Mouse (Mus musculus) limb, embryonic 13.5 days (tissue): ENCODE data around the gene Tex47. TPM values are rescaled to one million over a fixed set of nuclear protein-coding genes. Genes with fewer than 3 reads are reported as not detected.
A peak's percentile ranks its signal among the peaks of the same experiment; 100 is the strongest.

Experiments
- ATAC-seq: fragments of 200-750 bp; cut with Nextera tagmentation; 2 replicates; pipeline ENCODE4 v1.8.0; 2017; ENCODE audit warnings: low read depth, moderate number of reproducible peaks, moderate TSS enrichment; ENCODE audit not compliant: low FRiP score
- H3K27ac ChIP-seq: fragments of 300-500 bp; sonication (generic); 2 replicates; pipeline ENCODE4 v1.5.1; 2015; ENCODE audit warnings: inconsistent platforms, mild to moderate bottlenecking, moderate library complexity
- H3K27me3 ChIP-seq: fragments of 300-500 bp; sonication (generic); 2 replicates; pipeline ENCODE4 v1.6.1; 2015; ENCODE audit warnings: mild to moderate bottlenecking, inconsistent platforms
- H3K36me3 ChIP-seq: fragments of 300-500 bp; sonication (generic); 2 replicates; pipeline ENCODE4 v1.6.1; 2015; ENCODE audit warnings: inconsistent platforms, mild to moderate bottlenecking, moderate library complexity
- H3K4me1 ChIP-seq: fragments of 300-500 bp; sonication (generic); 2 replicates; pipeline ENCODE4 v1.6.1; 2015; ENCODE audit warnings: inconsistent platforms
- H3K4me2 ChIP-seq: fragments of 300-500 bp; sonication (generic); replicated peaks from 2 replicates; pipeline ENCODE4 v1.6.1; 2015; ENCODE audit warnings: inconsistent platforms, mild to moderate bottlenecking, moderate library complexity
- H3K4me3 ChIP-seq: fragments of 300-500 bp; sonication (generic); 2 replicates; pipeline ENCODE4 v1.5.1; 2015; ENCODE audit warnings: moderate library complexity, mild to moderate bottlenecking, inconsistent platforms
- H3K9ac ChIP-seq: fragments of 300-500 bp; sonication (generic); 2 replicates; pipeline ENCODE4 v1.6.1; 2015; ENCODE audit warnings: mild to moderate bottlenecking, inconsistent platforms
- H3K9me3 ChIP-seq: fragments of 300-500 bp; sonication (generic); 2 replicates; pipeline ENCODE4 v1.6.1; 2016; ENCODE audit warnings: inconsistent platforms
- WGBS: fragments of 180-500 bp; shearing (Covaris S2); methylation state at CpG from one replicate; pipeline ENCODE4 v1.1.7; 2015; 5-methylcytosine and 5-hydroxymethylcytosine counted together
- polyA plus RNA-seq: library from polyadenylated mRNA; unstranded; fragments of >200 nt; fragmentation: Nextera tagmentation; extraction: Ambion mirVana; gene quantifications from 2 replicates; pipeline ENCODE4 v1.2.1, GENCODE M21; 2015

Gene Tex47
- 0.18 TPM in 1 of 2 replicates, not detected in the other for polyA plus RNA-seq

DNA sequence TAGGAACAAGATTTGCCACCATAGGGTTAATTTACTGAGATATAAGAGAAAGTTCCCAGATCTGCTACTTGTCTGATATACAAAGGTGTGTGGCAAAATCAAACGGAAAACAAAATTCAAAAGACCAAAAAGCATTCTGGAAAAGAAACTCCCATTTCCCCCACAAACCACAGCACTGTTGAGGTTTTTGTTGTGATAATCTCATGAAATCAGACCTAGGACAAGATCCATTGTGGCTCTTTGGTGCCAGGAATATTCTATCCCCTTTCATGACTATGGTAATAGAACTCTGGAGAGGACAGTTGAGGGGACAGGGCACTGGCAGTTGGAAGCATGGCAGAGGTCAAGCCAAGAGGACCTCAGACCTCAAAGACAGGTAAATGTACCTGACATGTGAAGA lies at the start of gene Tex47:
Tex47 (plus strand) TSS at position 301 of the 400 bp plus-strand sequence.
- Histone ChIP-seq H3K4me1 (no peaks in the 10 kb centered on the region), H3K36me3 (no peaks in the 10 kb centered on the region), H3K9ac (no peak within 1 kb of the TSS), H3K9me3 (no peaks in the 10 kb centered on the region), H3K4me2 (no peak within 1 kb of the TSS), H3K4me3 (no peak within 1 kb of the TSS), H3K27me3 (no peaks in the 10 kb centered on the region), H3K27ac (no peak within 1 kb of the TSS)
- no peak for ATAC-seq
- 74% methylated on average over 1 of the region's 1 CpGs for WGBS

DNA sequence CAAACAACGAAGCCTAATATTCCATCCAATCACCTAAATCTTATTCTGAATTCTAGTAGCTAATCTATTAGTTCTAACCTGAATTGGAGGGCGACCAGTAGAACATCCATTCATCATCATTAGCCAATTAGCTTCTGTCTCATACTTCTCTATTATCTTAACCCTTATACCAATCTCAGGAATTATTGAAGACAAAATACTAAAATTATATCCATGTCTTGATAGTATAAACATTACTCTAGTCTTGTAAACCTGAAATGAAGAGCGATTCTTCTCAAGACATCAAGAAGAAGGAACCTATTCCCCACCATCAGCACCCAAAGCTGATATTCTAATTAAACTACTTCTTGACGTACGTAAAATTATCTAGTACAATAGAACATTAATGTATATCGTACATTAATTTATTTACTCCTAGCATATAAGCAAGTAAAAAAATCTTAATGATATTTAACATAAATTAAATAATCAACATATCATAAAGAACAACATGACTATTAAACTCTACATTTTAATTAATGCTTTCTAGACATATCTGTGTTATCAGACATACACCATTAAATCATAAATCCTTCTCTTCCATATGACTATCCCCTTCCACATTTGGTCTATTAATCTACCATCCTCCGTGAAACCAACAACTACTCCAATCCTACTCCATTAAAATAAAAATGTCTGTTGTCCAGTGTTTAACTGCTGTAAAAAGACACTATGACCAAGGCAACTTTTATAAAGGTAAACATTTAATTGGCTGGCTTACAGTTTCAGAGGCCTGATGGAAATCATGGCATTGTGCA lies 27.1 kb upstream of the Tex47 start:
- ATAC-seq = no peak
- Histone ChIP-seq H3K27me3 (no peaks in the 10 kb centered on the region), H3K4me1 (no peaks in the 10 kb centered on the region), H3K27ac (no peak overlapping the region), H3K9ac (no peak overlapping the region), H3K9me3 (no peaks in the 10 kb centered on the region), H3K4me3 (no peak overlapping the region), H3K36me3 (no peaks in the 10 kb centered on the region), H3K4me2 (no peak overlapping the region)
- WGBS = 84% methylated on average over 7 of the region's 7 CpGs

DNA sequence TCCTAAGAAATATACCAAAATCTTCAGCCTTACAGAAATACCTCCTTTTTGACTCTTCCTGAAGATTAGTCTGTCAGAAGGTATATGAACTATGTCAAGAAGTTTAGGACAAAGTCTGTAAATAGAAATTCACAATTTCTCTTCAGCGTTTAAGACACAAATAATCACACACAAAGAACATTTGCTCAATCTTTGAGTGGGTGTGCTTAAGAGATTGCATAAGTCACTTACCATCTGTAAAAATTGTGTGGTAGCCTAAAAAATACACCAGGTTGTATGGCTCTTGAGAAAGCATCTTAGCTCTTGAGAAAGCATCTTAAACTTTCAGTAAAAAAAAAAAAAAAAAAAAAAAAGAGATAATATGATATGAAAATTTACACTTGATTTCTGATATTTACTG lies 19.6 kb upstream of the Tex47 start:
- Histone ChIP-seq H3K27ac (no peak overlapping the region), H3K4me2 (no peak overlapping the region), H3K4me1 (no peaks in the 10 kb centered on the region), H3K4me3 (no peak overlapping the region), H3K27me3 (no peaks in the 10 kb centered on the region), H3K9ac (no peak overlapping the region), H3K9me3 (no peaks in the 10 kb centered on the region), H3K36me3 (no peaks in the 10 kb centered on the region)
- no peak for ATAC-seq
- WGBS = 93% methylated on average over 1 of the region's 1 CpGs

DNA sequence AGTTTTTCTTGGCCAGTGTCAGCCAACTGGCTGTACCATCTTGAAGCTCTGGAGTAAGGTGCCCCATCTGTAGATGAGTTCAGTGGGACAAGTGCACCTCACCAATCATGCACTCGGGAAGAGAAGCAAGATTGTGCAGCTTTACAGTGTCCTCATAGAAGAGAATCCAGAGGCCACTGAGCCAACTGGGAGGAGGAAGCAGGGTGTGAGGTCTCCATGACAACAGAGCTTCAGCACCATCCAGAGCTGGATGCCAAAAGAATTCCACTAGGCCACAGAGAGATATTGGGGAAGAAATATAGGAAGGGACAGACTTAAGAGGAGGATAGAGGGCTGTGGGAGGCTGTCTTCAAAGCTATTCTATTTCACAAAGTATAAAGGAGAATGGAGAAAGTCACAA lies 950 bp upstream of the Tex47 start:
- Histone ChIP-seq H3K36me3 (no peaks in the 10 kb centered on the region), H3K4me3 (no peak overlapping the region), H3K9me3 (no peaks in the 10 kb centered on the region), H3K27me3 (no peaks in the 10 kb centered on the region), H3K27ac (no peak overlapping the region), H3K4me1 (no peaks in the 10 kb centered on the region), H3K4me2 (no peak overlapping the region), H3K9ac (no peak overlapping the region)
- 85% methylated on average over 1 of the region's 1 CpGs for WGBS
- no peak for ATAC-seq

DNA sequence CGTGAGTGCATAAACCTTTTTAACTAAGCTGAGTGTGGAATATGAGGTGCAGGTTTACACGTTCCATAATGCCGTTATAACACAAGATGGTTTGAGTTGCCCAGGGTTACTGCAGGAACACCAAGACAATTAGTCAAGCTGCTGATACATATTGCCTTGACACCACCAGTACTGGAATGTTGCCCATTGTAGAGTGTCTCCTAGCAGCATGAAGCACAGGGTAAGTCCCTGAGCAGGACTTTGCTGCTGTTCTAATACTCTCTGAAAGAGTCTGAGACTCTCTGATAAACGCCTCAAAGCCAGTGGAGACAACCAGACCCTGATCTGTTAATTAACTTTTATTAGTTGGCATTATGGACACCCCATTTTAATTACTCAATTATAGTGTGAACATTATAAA lies 21.7 kb downstream of the Tex47 start:
- no peak overlapping the region for H3K9ac ChIP-seq
- no peaks in the 10 kb centered on the region for H3K9me3 ChIP-seq
- no peak for ATAC-seq
- H3K27ac ChIP-seq = no peak overlapping the region
- no peak overlapping the region for H3K4me3 ChIP-seq
- H3K4me2 ChIP-seq = no peak overlapping the region
- H3K4me1 ChIP-seq = no peaks in the 10 kb centered on the region
- H3K27me3 ChIP-seq = no peaks in the 10 kb centered on the region
- H3K36me3 ChIP-seq = no peaks in the 10 kb centered on the region
- 65% methylated on average over 4 of the region's 4 CpGs for WGBS

DNA sequence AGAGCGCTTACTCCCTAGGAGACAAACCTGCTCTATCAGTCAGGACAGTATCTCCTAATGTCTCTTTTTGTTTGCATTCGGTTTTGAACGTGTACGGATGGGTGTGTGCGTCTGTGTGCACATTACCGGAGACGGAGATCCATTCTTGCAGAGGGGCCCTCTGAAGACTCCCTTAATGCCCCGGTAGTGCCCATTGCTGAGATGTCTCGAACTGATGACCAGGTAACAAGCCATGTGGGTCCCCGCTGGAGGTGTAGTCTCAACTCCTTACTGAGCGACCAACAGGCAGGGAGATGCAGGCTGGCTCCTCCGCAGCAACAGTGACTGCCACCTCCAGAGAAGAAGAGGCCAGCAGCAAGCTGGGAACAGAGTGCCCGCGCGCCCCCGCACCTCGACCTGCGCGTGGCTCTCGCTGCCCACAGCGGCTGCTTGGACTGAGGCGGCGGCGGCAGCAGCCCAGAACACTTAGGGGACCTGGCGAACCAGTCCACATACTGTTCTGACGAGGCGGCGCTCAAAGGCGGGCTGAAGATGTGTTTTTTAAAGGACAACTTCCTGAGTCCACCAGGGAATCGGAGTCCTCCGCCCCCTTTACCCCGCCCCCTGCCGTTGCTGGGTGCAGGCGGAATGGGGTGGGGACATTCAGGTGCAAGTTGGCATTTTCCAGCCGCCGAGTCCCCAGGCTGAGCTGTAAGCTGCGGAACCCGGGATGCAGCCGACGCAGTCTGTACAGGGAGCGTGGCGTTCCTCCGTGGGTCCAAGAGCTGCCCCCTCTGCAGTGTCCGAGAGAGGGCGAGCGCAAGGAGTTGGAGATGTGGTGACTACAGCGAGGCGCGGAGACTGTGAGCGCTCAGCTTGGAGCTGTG lies 40.5 kb downstream of the Tex47 start, which contains the start of gene Zfp804b:
Zfp804b (minus strand) TSS at position 612 of the 866 bp plus-strand sequence.
- peak within 1 kb of the TSS; percentile 54 for H3K4me3 ChIP-seq
- H3K9ac ChIP-seq = peak within 1 kb of the TSS; percentile 64
- H3K27me3 ChIP-seq = peaks cover 8% of the 10 kb centered on the region
- H3K4me2 ChIP-seq = peak within 1 kb of the TSS; percentile 96
- no peaks in the 10 kb centered on the region for H3K36me3 ChIP-seq
- no peaks in the 10 kb centered on the region for H3K9me3 ChIP-seq
- no peak within 1 kb of the TSS for H3K27ac ChIP-seq
- under 1% methylated on average over 50 of the region's 50 CpGs for WGBS
- ATAC-seq = peak; percentile 90
- peaks cover 11% of the 10 kb centered on the region for H3K4me1 ChIP-seq

DNA sequence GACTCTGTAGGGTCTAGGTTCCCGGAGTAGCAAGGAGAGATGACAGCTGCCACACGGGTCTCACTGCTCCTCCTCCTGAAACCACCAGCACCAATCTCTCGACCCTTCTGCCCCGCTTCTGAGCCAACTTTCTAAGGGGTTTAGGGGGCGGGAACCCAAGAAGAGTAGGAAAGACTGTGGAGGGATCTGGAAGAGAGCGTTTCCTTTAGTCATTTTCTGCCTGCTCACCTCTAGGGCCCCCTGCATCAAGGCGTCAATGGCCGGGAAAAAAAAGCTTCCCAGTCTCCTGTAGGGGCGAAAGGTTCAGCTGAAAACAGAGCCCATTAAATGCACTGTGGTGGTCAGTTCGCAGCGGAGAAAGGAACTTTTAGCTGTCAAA lies 41.1 kb downstream of the Tex47 start:
- H3K27me3 ChIP-seq = peaks cover 8% of the 10 kb centered on the region
- H3K27ac ChIP-seq = no peak overlapping the region
- H3K4me3 ChIP-seq = peak overlapping the region; percentile 54
- peaks cover 11% of the 10 kb centered on the region for H3K4me1 ChIP-seq
- WGBS = under 1% methylated on average over 11 of the region's 11 CpGs
- peak overlapping the region; percentile 64 for H3K9ac ChIP-seq
- H3K36me3 ChIP-seq = no peaks in the 10 kb centered on the region
- peak; percentile 41; the same call in 1 of the 2 replicates for ATAC-seq
- H3K9me3 ChIP-seq = no peaks in the 10 kb centered on the region
- H3K4me2 ChIP-seq = peak overlapping the region; percentile 96

Other genes with a start within 250 kb of the Tex47 start
- 0.28 and 0.29 TPM in 2 replicates for gene Zfp804b, start 40.6 kb downstream of the Tex47 start, polyA plus RNA-seq